Mouse (Mus musculus): ENCODE measurements around the gene Pacsin1. TPM values are rescaled to one million over a fixed set of nuclear protein-coding genes. Genes with fewer than 3 reads are reported as not detected.

Pacsin1 gene
- polyA plus RNA-seq, 2 experiments = 0.03 to 0.14 TPM

GRCm38 (mm10) chr17:27643101-27643500 lies 12.2 kb upstream of the Pacsin1 start:
- Histone ChIP-seq H3K27ac (no peak overlapping the region), H3K36me3 (replicated peaks; ENCODE audit: control insufficient read depth, insufficient read depth, low read depth) (no peaks in the 10 kb centered on the region), H3K4me3 (ENCODE audit: insufficient read depth in 1 of 2, low read depth in 2 of 2, low read length in 2 of 2) (no peak overlapping the region), H3K4me1 (replicated peaks; ENCODE audit: control insufficient read depth in 2 of 2, insufficient read depth in 2 of 2, low read length in 1 of 2) (0 out of 4 replicates have a peak, but pooled peaks cover 0 to 3% of the 10 kb centered on the region in 2 experiments), H3K27me3 (ENCODE audit: control insufficient read depth, insufficient read depth, low read length) (no peaks in the 10 kb centered on the region), H3K9me3 (ENCODE audit: control insufficient read depth, low read length) (no peaks in the 10 kb centered on the region), H3K9ac (replicated peaks) (no peak overlapping the region), H3K4me2 (ENCODE audit: low read depth) (no peak overlapping the region)
- DNase-seq (ENCODE audit: low read depth in 3 of 3, low spot score in 3 of 3) (no peak), ATAC-seq (ENCODE audit: insufficient read depth) (no peak)
- no peak for TF ChIP-seq CTCF (IDR thresholded peaks at IDR 0.05; ENCODE audit: low read depth)
- no peak for TF ChIP-seq EP300 (IDR thresholded peaks at IDR 0.05; ENCODE audit: low read depth)
- 12% methylated on average over 6 of the region's 6 CpGs for WGBS (ENCODE audit: insufficient replicate concordance)

GRCm38 (mm10) chr17:27643756-27644155 lies 11.6 kb upstream of the Pacsin1 start:
- DNase-seq (ENCODE audit: low read depth in 3 of 3, low spot score in 3 of 3) (no peak), ATAC-seq (ENCODE audit: insufficient read depth) (no peak)
- no peaks in the 10 kb centered on the region for H3K27me3 ChIP-seq (ENCODE audit: control insufficient read depth, insufficient read depth, low read length)
- H3K4me2 ChIP-seq (ENCODE audit: low read depth) = no peak overlapping the region
- TF ChIP-seq CTCF (IDR thresholded peaks at IDR 0.05; ENCODE audit: low read depth) (no peak), EP300 (IDR thresholded peaks at IDR 0.05; ENCODE audit: low read depth) (no peak)
- no peak overlapping the region for H3K4me3 ChIP-seq (ENCODE audit: insufficient read depth in 1 of 2, low read depth in 2 of 2, low read length in 2 of 2)
- WGBS (ENCODE audit: insufficient replicate concordance) = 64% methylated on average over 9 of the region's 9 CpGs
- no peak overlapping the region for H3K27ac ChIP-seq
- H3K9me3 ChIP-seq (ENCODE audit: control insufficient read depth, low read length) = no peaks in the 10 kb centered on the region
- H3K4me1 ChIP-seq (replicated peaks; ENCODE audit: control insufficient read depth in 2 of 2, insufficient read depth in 2 of 2, low read length in 1 of 2) = 0 out of 4 replicates have a peak, but pooled peaks cover 0 to 3% of the 10 kb centered on the region in 2 experiments
- H3K36me3 ChIP-seq (replicated peaks; ENCODE audit: control insufficient read depth, insufficient read depth, low read depth) = no peaks in the 10 kb centered on the region
- no peak overlapping the region for H3K9ac ChIP-seq (replicated peaks)

- Histone ChIP-seq H3K27me3 (ENCODE audit: control insufficient read depth, insufficient read depth, low read length) (no peaks in the 10 kb centered on the region), H3K36me3 (replicated peaks; ENCODE audit: control insufficient read depth, insufficient read depth, low read depth) (no peaks in the 10 kb centered on the region), H3K4me3 (ENCODE audit: insufficient read depth in 1 of 2, low read depth in 2 of 2, low read length in 2 of 2) (no peak overlapping the region), H3K9me3 (ENCODE audit: control insufficient read depth, low read length) (no peaks in the 10 kb centered on the region), H3K27ac (no peak overlapping the region), H3K4me1 (replicated peaks; ENCODE audit: control insufficient read depth in 2 of 2, insufficient read depth in 2 of 2, low read length in 1 of 2) (0 out of 4 replicates have a peak, but pooled peaks cover 0 to 3% of the 10 kb centered on the region in 2 experiments), H3K4me2 (ENCODE audit: low read depth) (no peak overlapping the region), H3K9ac (replicated peaks) (no peak overlapping the region)
- 12% methylated on average over 2 of the region's 2 CpGs for WGBS (ENCODE audit: insufficient replicate concordance)
- no peak for ATAC-seq (ENCODE audit: insufficient read depth)
- DNase-seq (ENCODE audit: low read depth in 3 of 3, low spot score in 3 of 3) = no peak
- TF ChIP-seq EP300 (IDR thresholded peaks at IDR 0.05; ENCODE audit: low read depth) (no peak), CTCF (IDR thresholded peaks at IDR 0.05; ENCODE audit: low read depth) (peak; percentile 50)
These were observed 10.7 kb upstream of the Pacsin1 start for GRCm38 (mm10) chr17:27644572-27644971.

GRCm38 (mm10) chr17:27645807-27646206 lies 9.5 kb upstream of the Pacsin1 start:
- no peak overlapping the region for H3K9ac ChIP-seq (replicated peaks)
- TF ChIP-seq EP300 (IDR thresholded peaks at IDR 0.05; ENCODE audit: low read depth) (no peak), CTCF (IDR thresholded peaks at IDR 0.05; ENCODE audit: low read depth) (no peak)
- no peak for ATAC-seq (ENCODE audit: insufficient read depth)
- DNase-seq (ENCODE audit: low read depth in 3 of 3, low spot score in 3 of 3) = no peak
- no peak overlapping the region for H3K4me3 ChIP-seq (ENCODE audit: insufficient read depth in 1 of 2, low read depth in 2 of 2, low read length in 2 of 2)
- no peaks in the 10 kb centered on the region for H3K27me3 ChIP-seq (ENCODE audit: control insufficient read depth, insufficient read depth, low read length)
- H3K4me1 ChIP-seq (replicated peaks; ENCODE audit: control insufficient read depth in 2 of 2, insufficient read depth in 2 of 2, low read length in 1 of 2) = 0 out of 4 replicates have a peak, but pooled peaks cover 0 to 3% of the 10 kb centered on the region in 2 experiments
- H3K4me2 ChIP-seq (ENCODE audit: low read depth) = no peak overlapping the region
- WGBS (ENCODE audit: insufficient replicate concordance) = 51% methylated on average over 7 of the region's 7 CpGs
- H3K27ac ChIP-seq = no peak overlapping the region
- no peaks in the 10 kb centered on the region for H3K9me3 ChIP-seq (ENCODE audit: control insufficient read depth, low read length)
- H3K36me3 ChIP-seq (replicated peaks; ENCODE audit: control insufficient read depth, insufficient read depth, low read depth) = no peaks in the 10 kb centered on the region

GRCm38 (mm10) chr17:27650160-27650559 lies 5.1 kb upstream of the Pacsin1 start:
- H3K36me3 ChIP-seq (replicated peaks; ENCODE audit: control insufficient read depth, insufficient read depth, low read depth) = no peaks in the 10 kb centered on the region
- no peak overlapping the region for H3K4me2 ChIP-seq (ENCODE audit: low read depth)
- peaks cover 0 to 8% of the 10 kb centered on the region in 2 experiments; a peak in 2 of 4 replicates for H3K4me1 ChIP-seq (replicated peaks; ENCODE audit: control insufficient read depth in 2 of 2, insufficient read depth in 2 of 2, low read length in 1 of 2)
- TF ChIP-seq CTCF (IDR thresholded peaks at IDR 0.05; ENCODE audit: low read depth) = peak; percentile 97
- TF ChIP-seq EP300 (IDR thresholded peaks at IDR 0.05; ENCODE audit: low read depth) = no peak
- no peaks in the 10 kb centered on the region for H3K9me3 ChIP-seq (ENCODE audit: control insufficient read depth, low read length)
- 9% methylated on average over 12 of the region's 12 CpGs for WGBS (ENCODE audit: insufficient replicate concordance)
- H3K4me3 ChIP-seq (ENCODE audit: insufficient read depth in 1 of 2, low read depth in 2 of 2, low read length in 2 of 2) = no peak overlapping the region
- no peak overlapping the region for H3K9ac ChIP-seq (replicated peaks)
- peak; percentile 37 to 48 (median 37) for DNase-seq (ENCODE audit: low read depth in 3 of 3, low spot score in 3 of 3)
- peaks cover 11% of the 10 kb centered on the region for H3K27me3 ChIP-seq (ENCODE audit: control insufficient read depth, insufficient read depth, low read length)
- ATAC-seq (ENCODE audit: insufficient read depth) = no peak
- no peak overlapping the region for H3K27ac ChIP-seq

Measured in liver, embryonic 14.5 days (tissue).